Mouse (Mus musculus): Measurements from ENCODE around the gene Itga7. TPM values are rescaled to one million over a fixed set of nuclear protein-coding genes. Genes with fewer than 3 reads are reported as not detected.

The Itga7 gene
- polyA plus RNA-seq, 1 experiment from 2014 or later, result 7.0 TPM

- peaks cover 12% of the 10 kb centered on the region for H3K4me1 ChIP-seq (replicated peaks)
- H3K36me3 ChIP-seq, result no peaks in the 10 kb centered on the region
- H3K4me3 ChIP-seq, result no peak overlapping the region
- peaks cover 16% of the 10 kb centered on the region for H3K27me3 ChIP-seq
- H3K9me3 ChIP-seq (replicated peaks), result no peaks in the 10 kb centered on the region
- no peak for ATAC-seq (replicated peaks; ENCODE audit: insufficient number of reproducible peaks, insufficient read depth, low FRiP score, low read depth)
- no peak overlapping the region for H3K4me2 ChIP-seq
- no peak overlapping the region for H3K9ac ChIP-seq
- H3K27ac ChIP-seq, result no peak overlapping the region
- WGBS, result 64% methylated on average over 6 of the region's 6 CpGs
Observed at GRCm38 (mm10) chr10:128899759-128900490, 33.7 kb upstream of the Itga7 start.

GRCm38 (mm10) chr10:128900698-128901097, 32.9 kb upstream of the Itga7 start, which contains the start of gene Cd63:
Cd63 (plus strand) TSS chr10:128900989.
- H3K4me3 ChIP-seq, result no peak within 1 kb of the TSS
- peaks cover 8% of the 10 kb centered on the region for H3K4me1 ChIP-seq (replicated peaks)
- no peak within 1 kb of the TSS for H3K27ac ChIP-seq
- peaks cover 16% of the 10 kb centered on the region for H3K27me3 ChIP-seq
- 79% methylated on average over 3 of the region's 3 CpGs for WGBS
- no peak within 1 kb of the TSS for H3K9ac ChIP-seq
- no peaks in the 10 kb centered on the region for H3K9me3 ChIP-seq (replicated peaks)
- ATAC-seq (replicated peaks; ENCODE audit: insufficient number of reproducible peaks, insufficient read depth, low FRiP score, low read depth), result no peak
- no peaks in the 10 kb centered on the region for H3K36me3 ChIP-seq
- H3K4me2 ChIP-seq, result no peak within 1 kb of the TSS

GRCm38 (mm10) chr10:128901409-128901808, 32.2 kb upstream of the Itga7 start:
- no peak for ATAC-seq (replicated peaks; ENCODE audit: insufficient number of reproducible peaks, insufficient read depth, low FRiP score, low read depth)
- Histone ChIP-seq H3K4me2 (no peak overlapping the region), H3K27ac (no peak overlapping the region), H3K9ac (no peak overlapping the region), H3K36me3 (no peaks in the 10 kb centered on the region), H3K4me3 (no peak overlapping the region), H3K4me1 (replicated peaks) (peaks cover 2% of the 10 kb centered on the region), H3K9me3 (replicated peaks) (no peaks in the 10 kb centered on the region), H3K27me3 (peaks cover 12% of the 10 kb centered on the region)
- 69% methylated on average over 1 of the region's 1 CpGs for WGBS

GRCm38 (mm10) chr10:128902409-128902988, 31.1 kb upstream of the Itga7 start:
- Histone ChIP-seq H3K36me3 (no peaks in the 10 kb centered on the region), H3K9ac (no peak overlapping the region), H3K4me2 (no peak overlapping the region), H3K9me3 (replicated peaks) (no peaks in the 10 kb centered on the region), H3K27me3 (0 out of 2 replicates have a peak, but pooled peaks cover 4% of the 10 kb centered on the region), H3K27ac (no peak overlapping the region), H3K4me3 (no peak overlapping the region), H3K4me1 (replicated peaks) (no peaks in the 10 kb centered on the region)
- WGBS, result 85% methylated on average over 3 of the region's 3 CpGs
- ATAC-seq (replicated peaks; ENCODE audit: insufficient number of reproducible peaks, insufficient read depth, low FRiP score, low read depth), result no peak

- H3K4me3 ChIP-seq, result no peak overlapping the region
- no peaks in the 10 kb centered on the region for H3K9me3 ChIP-seq (replicated peaks)
- H3K9ac ChIP-seq, result no peak overlapping the region
- 68% methylated on average over 5 of the region's 5 CpGs for WGBS
- no peak overlapping the region for H3K4me2 ChIP-seq
- H3K27ac ChIP-seq, result no peak overlapping the region
- no peaks in the 10 kb centered on the region for H3K27me3 ChIP-seq
- no peak for ATAC-seq (replicated peaks; ENCODE audit: insufficient number of reproducible peaks, insufficient read depth, low FRiP score, low read depth)
- H3K36me3 ChIP-seq, result no peaks in the 10 kb centered on the region
- H3K4me1 ChIP-seq (replicated peaks), result peaks cover 5% of the 10 kb centered on the region
Observed at GRCm38 (mm10) chr10:128904812-128905211, 28.8 kb upstream of the Itga7 start.

- 0 out of 2 replicates have a peak, but pooled peaks have one; percentile 3 for ATAC-seq (replicated peaks; ENCODE audit: insufficient number of reproducible peaks, insufficient read depth, low FRiP score, low read depth)
- H3K36me3 ChIP-seq, result peaks cover 10% of the 10 kb centered on the region
- peaks cover 31% of the 10 kb centered on the region for H3K4me1 ChIP-seq (replicated peaks)
- peak overlapping the region; percentile 97 for H3K4me3 ChIP-seq
- H3K9me3 ChIP-seq (replicated peaks), result no peaks in the 10 kb centered on the region
- H3K27me3 ChIP-seq, result no peaks in the 10 kb centered on the region
- WGBS, result 61% methylated on average over 13 of the region's 13 CpGs
- peak overlapping the region; percentile 78 for H3K4me2 ChIP-seq
- peak overlapping the region; percentile 97 for H3K9ac ChIP-seq
- H3K27ac ChIP-seq, result peak overlapping the region; percentile 97
Observed at GRCm38 (mm10) chr10:128908778-128909448, 24.7 kb upstream of the Itga7 start.

GRCm38 (mm10) chr10:128909567-128910028, 24.0 kb upstream of the Itga7 start:
- H3K27ac ChIP-seq, result peak overlapping the region; percentile 97
- peaks cover 17% of the 10 kb centered on the region for H3K36me3 ChIP-seq
- peaks cover 32% of the 10 kb centered on the region for H3K4me1 ChIP-seq (replicated peaks)
- peak overlapping the region; percentile 97 for H3K4me3 ChIP-seq
- under 1% methylated on average over 33 of the region's 41 CpGs for WGBS
- H3K27me3 ChIP-seq, result no peaks in the 10 kb centered on the region
- H3K4me2 ChIP-seq, result peak overlapping the region; percentile 78
- H3K9me3 ChIP-seq (replicated peaks), result no peaks in the 10 kb centered on the region
- peak; percentile 90 for ATAC-seq (replicated peaks; ENCODE audit: insufficient number of reproducible peaks, insufficient read depth, low FRiP score, low read depth)
- peak overlapping the region; percentile 97 for H3K9ac ChIP-seq

GRCm38 (mm10) chr10:128910066-128910841, 23.4 kb upstream of the Itga7 start:
- peak overlapping the region; percentile 97 for H3K27ac ChIP-seq
- ATAC-seq (replicated peaks; ENCODE audit: insufficient number of reproducible peaks, insufficient read depth, low FRiP score, low read depth), result peak; percentile 39
- peaks cover 32% of the 10 kb centered on the region for H3K4me1 ChIP-seq (replicated peaks)
- H3K4me3 ChIP-seq, result peak overlapping the region; percentile 97
- H3K4me2 ChIP-seq, result peak overlapping the region; percentile 78
- H3K9me3 ChIP-seq (replicated peaks), result no peaks in the 10 kb centered on the region
- WGBS, result under 1% methylated on average over 64 of the region's 66 CpGs
- no peaks in the 10 kb centered on the region for H3K27me3 ChIP-seq
- H3K9ac ChIP-seq, result peak overlapping the region; percentile 97
- peaks cover 18% of the 10 kb centered on the region for H3K36me3 ChIP-seq

GRCm38 (mm10) chr10:128911430-128911829, 22.2 kb upstream of the Itga7 start:
- Histone ChIP-seq H3K9me3 (replicated peaks) (no peaks in the 10 kb centered on the region), H3K27ac (no peak overlapping the region), H3K36me3 (peaks cover 23% of the 10 kb centered on the region), H3K9ac (no peak overlapping the region), H3K4me3 (peak overlapping the region; percentile 97), H3K4me1 (replicated peaks) (peaks cover 32% of the 10 kb centered on the region), H3K27me3 (no peaks in the 10 kb centered on the region), H3K4me2 (peak overlapping the region; percentile 78)
- WGBS, result 78% methylated on average over 6 of the region's 6 CpGs
- ATAC-seq (replicated peaks; ENCODE audit: insufficient number of reproducible peaks, insufficient read depth, low FRiP score, low read depth), result no peak

GRCm38 (mm10) chr10:128912268-128912667, 21.4 kb upstream of the Itga7 start:
- ATAC-seq (replicated peaks; ENCODE audit: insufficient number of reproducible peaks, insufficient read depth, low FRiP score, low read depth), result no peak

GRCm38 (mm10) chr10:128912791-128913190, 20.8 kb upstream of the Itga7 start:
- Histone ChIP-seq H3K27ac (peak overlapping the region; percentile 27), H3K27me3 (no peaks in the 10 kb centered on the region), H3K9me3 (replicated peaks) (no peaks in the 10 kb centered on the region), H3K36me3 (peaks cover 36% of the 10 kb centered on the region), H3K9ac (no peak overlapping the region), H3K4me2 (no peak overlapping the region), H3K4me3 (no peak overlapping the region), H3K4me1 (replicated peaks) (peaks cover 32% of the 10 kb centered on the region)
- WGBS, result 72% methylated on average over 4 of the region's 4 CpGs
- ATAC-seq (replicated peaks; ENCODE audit: insufficient number of reproducible peaks, insufficient read depth, low FRiP score, low read depth), result no peak

More at GRCm38 (mm10) chr10:128912268-128912667, 21.4 kb upstream of the Itga7 start:
- WGBS, result 85% methylated on average over 4 of the region's 4 CpGs
- Histone ChIP-seq H3K36me3 (peaks cover 31% of the 10 kb centered on the region), H3K4me3 (no peak overlapping the region), H3K9ac (no peak overlapping the region), H3K4me1 (replicated peaks) (peaks cover 32% of the 10 kb centered on the region), H3K4me2 (no peak overlapping the region), H3K27ac (no peak overlapping the region), H3K27me3 (no peaks in the 10 kb centered on the region), H3K9me3 (replicated peaks) (no peaks in the 10 kb centered on the region)
